Mouse (Mus musculus) mouse trophoblast stem cell (cell line): ENCODE measurements around the gene Cyb561d1.

Source experiments
- in situ Hi-C, 2 experiments: fragments of 300-500 bp; cut with MseI, MboI; formaldehyde crosslinking; loops; 2 replicates in 1 of 2; 3 replicates in 1 of 2; pipeline ENCODE4 v1.15.1; 2025

Gene Cyb561d1

GRCm38 (mm10) chr3:108200329-108201323 lies at the start of gene Cyb561d1:
Cyb561d1 (minus strand) TSS chr3:108201212.
- in situ Hi-C loops = no loop called here

DNA sequence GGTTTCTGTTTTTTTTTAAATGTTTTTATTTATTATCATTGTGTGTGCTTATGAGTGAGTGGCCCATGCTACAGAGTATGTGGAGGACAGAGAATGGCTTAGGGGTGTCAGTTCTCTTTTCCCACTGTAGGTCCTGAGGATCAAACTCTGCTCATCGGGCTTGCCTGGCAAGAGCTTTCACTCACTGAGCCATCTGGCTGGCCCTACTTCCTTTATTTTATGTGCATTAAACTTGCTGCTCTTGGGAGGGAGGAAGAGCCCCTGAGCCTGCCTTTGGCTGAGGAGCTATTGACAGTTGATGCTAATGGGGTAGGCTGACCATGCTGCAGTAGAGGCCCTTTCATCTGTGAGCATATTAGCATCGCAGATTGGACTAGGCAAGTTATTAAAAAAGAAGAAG lies 45.8 kb upstream of the Cyb561d1 start:
- in situ Hi-C loops = no loop called here

DNA sequence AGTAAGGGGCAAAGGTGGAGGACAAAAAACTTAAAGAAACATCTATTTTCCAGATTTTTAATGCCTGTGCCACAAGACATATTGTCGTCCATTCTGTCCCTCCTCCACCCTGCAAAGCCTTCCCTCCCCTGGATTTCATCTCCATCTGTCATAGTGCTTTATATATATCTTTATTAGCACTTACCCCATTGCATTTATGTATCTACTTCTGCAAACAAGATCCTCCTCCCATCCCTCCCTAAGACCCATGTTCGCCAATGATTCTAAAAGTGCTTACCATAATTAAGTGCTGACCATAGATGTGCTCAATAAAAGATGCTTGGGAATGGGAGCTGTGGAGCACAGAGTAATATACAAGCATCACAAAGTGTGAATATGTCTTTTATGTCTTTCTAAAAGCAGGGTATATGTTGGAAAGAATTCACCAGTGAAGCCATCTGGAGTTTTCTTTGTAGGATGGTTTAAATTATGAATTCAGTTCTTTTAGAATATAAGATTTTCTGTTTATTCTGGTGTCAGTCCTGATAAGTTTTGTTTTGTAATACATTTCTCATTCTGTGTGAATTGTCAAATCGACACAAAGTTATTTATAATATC lies 40.3 kb upstream of the Cyb561d1 start:
- in situ Hi-C loops = no loop called here

- in situ Hi-C loops = loop anchor here (10.0 kb wide), 1 partner anchor 73 kb away; no protein-coding TSS in a partner anchor
These were observed 36.6 kb upstream of the Cyb561d1 start for GRCm38 (mm10) chr3:108237474-108238102.

DNA sequence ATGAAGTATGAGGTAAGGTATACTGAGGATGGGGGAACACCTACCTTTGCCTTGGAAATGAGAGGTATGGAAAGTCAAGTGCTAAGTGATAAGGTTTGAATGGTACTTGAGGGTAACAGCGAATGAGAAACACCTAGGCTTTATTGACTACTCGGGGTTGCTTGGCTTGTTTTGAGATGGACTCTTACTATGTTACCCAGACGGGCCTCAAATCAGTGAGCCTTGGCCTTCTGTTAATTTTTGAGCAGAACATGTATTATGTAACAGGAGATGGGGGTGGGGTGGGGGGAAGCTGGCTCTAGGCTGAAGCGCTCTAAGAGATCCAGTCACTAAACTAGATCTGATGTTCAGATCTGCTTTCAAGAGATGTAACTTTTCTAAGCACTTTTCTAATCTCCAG lies 30.6 kb upstream of the Cyb561d1 start:
- in situ Hi-C loops = loop anchor here (10.0 kb wide), 1 partner anchor 67 kb away; no protein-coding TSS in a partner anchor

- in situ Hi-C loops = no loop called here
These were observed 26.5 kb upstream of the Cyb561d1 start for GRCm38 (mm10) chr3:108227521-108227920.

DNA sequence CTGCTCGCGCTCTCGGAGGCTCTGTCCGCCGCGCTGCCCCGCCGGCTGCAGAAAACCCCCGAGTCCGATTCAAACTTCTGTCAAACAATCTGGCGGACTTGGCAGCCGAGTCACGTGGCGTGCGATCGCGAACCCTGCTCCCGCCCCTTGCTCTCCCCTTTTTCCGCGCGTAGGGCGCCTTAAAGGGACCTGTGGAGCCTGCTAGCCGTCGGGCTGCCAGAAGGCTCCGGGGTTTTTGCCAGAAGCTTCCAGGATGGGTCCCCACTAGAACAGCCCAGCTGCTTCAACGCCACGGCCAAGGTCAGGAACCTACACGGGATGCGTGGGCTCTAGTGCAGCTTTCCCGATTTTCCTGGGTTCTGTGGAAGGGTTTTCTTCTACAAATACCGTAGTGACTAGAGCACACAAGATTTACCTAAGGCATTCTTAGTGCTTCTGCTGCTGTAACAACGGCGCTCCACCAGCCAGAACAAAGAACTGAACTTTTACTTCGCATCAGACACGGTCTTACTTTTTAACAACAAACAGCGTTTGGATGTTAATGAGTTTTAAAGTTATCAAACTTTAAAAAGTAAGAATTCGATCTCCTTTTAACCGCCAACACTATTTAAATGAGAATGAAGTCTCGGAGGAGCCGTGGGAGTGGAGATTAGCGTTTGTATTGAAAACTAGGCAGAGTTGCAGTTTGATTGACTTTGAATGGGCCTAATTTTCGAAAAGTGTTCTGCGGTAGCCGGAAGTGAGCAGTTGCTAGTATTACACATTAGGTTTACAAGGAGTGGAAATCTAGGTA lies 25.7 kb upstream of the Cyb561d1 start, which contains the start of gene Sypl2:
TSS of gene Sypl2 (minus strand) at position 91 of the 793 bp plus-strand sequence.
- in situ Hi-C loops = no loop called here

- in situ Hi-C loops = no loop called here
These were observed 24.9 kb upstream of the Cyb561d1 start for GRCm38 (mm10) chr3:108225711-108226557.

DNA sequence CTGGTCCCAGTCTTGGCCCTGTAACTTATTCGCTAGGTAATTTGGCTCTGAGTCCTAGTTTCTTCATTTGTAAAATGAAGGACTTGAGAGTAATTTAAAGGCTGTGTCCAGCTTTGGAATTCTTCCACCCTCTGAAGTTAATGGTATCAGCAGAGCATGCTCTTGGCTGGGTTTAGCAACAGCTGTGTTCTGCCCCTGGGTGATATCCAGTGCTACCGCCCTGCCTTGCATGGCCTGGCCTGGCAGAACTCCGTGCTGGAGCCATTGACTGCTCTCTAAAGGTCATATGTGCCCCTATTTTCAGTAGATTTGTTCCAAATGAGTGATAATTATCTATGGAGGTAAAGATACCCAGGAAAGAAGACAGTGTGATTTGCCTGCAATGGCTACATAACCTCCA lies 19.6 kb upstream of the Cyb561d1 start:
- in situ Hi-C loops = no loop called here

GRCm38 (mm10) chr3:108214734-108215133 lies 13.7 kb upstream of the Cyb561d1 start:
- in situ Hi-C loops = no loop called here

DNA sequence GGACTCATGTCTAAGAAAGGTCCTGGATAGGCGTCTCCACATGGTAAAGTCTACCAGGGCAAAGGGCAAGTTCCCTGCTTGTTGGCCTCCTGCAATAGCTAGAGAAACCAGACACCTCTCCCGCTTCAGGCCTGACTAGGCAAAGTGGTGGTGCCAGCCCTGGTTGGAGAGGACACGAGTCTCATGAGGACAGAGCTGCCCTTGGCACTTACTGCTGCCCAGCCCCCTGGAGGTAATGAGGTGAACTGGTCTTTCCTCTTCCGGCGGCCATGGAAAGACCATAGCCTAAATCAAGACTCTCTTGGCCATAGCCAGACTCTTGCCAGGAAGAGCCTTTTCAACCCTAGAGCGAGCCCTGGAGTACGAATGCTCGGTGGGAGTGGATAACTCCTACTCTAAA lies 11.4 kb upstream of the Cyb561d1 start:
- in situ Hi-C loops = no loop called here

DNA sequence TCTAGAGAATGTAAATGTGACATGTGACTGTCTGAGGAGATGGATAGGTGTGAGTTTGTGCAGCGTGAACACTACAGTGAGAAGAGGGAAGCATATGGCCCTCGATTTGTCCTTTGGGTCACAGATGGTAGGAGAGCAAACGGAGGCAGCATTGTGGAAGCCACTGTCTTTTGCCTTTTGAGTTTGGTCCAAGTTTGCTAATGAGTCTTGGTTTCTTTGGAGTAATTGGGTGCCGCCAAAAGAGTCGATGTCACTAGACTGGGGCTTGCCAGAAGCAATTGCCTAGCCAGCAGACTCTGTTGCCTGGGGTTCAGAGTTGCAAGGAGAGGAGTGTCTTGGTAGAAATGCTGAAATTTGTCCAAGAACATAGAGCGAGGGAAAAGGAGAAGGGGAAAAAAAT lies 10.8 kb upstream of the Cyb561d1 start:
- in situ Hi-C loops = no loop called here

GRCm38 (mm10) chr3:108210771-108211139 lies 9.7 kb upstream of the Cyb561d1 start, which contains the start of gene Atxn7l2:
Atxn7l2 (minus strand) TSS chr3:108210934.
- in situ Hi-C loops = no loop called here

- in situ Hi-C loops = no loop called here
These were observed 9.1 kb upstream of the Cyb561d1 start for GRCm38 (mm10) chr3:108209946-108210770.

DNA sequence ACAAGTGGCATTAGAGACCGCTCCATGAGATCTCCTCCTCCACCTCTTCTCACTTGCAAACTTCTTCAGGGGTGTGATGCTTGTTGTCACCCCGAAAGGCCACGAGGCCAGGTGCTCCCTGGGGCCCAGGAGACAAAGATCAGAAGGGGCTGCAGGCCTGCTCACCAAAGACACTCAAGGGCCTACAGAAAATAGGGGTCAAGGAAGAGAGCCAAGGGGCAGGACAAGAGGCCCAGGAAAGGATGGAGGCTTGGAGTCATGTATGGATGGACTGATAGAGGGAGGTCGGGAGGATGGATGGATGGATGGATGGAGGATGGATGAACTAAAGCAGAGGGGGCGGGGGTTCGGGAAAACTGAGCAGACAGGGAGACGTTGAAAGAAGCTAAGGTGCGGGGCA lies 8.5 kb upstream of the Cyb561d1 start:
- in situ Hi-C loops = no loop called here

DNA sequence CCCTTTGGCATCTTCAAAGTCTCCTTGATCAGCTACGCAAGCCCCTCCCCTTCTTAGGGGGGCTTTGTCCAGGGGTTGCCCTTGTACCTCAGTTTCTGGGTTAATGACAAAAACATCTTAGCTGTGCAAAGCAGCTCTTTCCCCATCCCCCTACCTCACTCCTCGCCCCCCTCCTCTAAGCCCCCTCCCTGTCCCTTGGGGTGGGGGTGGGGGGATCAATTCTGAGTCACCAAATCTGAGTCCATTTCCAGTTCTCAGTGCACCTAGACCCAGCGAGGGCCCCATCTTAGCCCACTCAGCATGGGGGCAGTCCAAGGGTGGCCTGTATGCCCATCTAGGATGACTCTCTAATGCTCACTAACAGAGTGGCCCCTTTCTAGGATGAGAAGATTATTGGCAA lies 8.0 kb upstream of the Cyb561d1 start:
- in situ Hi-C loops = no loop called here

- in situ Hi-C loops = no loop called here
These were observed 5.8 kb upstream of the Cyb561d1 start for GRCm38 (mm10) chr3:108206731-108207375.

- in situ Hi-C loops = no loop called here
These were observed 4.6 kb upstream of the Cyb561d1 start for GRCm38 (mm10) chr3:108205601-108206000.

DNA sequence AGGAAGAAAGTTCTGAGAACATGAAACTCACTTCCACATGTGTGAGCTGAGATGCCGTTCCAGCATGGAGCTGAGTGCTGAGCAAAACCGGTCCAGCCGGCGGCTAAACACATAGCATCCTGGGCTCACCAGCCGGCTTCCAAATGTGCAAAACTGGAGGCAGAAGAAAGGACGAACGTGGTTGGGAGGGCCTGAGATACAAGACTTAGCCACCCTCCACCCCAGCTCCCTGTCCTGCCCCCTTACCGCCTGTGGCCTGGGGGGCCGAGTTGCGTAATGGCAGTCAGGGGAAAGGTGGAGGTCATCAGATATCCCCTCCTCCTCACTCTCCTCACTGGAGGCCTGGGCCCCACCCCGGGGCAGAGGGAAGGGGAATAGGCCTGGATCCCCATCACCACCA lies 3.5 kb upstream of the Cyb561d1 start:
- in situ Hi-C loops = no loop called here
